Mouse (Mus musculus) heart, postnatal 0 days (tissue): ENCODE results near the gene Tec. TPM values are rescaled to one million over a fixed set of nuclear protein-coding genes. Genes with fewer than 3 reads are reported as not detected.

Experiments
- ATAC-seq: fragments of 200-750 bp; cut with Nextera tagmentation; 2 replicates; pipeline ENCODE4 v1.8.0; 2017; ENCODE audit warnings: low read depth, moderate number of reproducible peaks, moderate library complexity; ENCODE audit not compliant: insufficient read depth
- DNase-seq: peaks from one replicate; pipeline ENCODE4 v3.0.0-alpha.2; 2016; ENCODE audit warnings: low spot score
- H3K27ac ChIP-seq: fragments of 300-500 bp; sonication (generic); 2 replicates; pipeline ENCODE4 v1.5.1; 2014; ENCODE audit warnings: low read depth, mild to moderate bottlenecking
- H3K27me3 ChIP-seq: fragments of 300-500 bp; sonication (generic); 2 replicates; pipeline ENCODE4 v1.6.1; 2014; ENCODE audit warnings: low read length, mixed read lengths; ENCODE audit not compliant: control insufficient read depth, insufficient read depth
- H3K36me3 ChIP-seq: fragments of 300-500 bp; sonication (generic); replicated peaks from 2 replicates; pipeline ENCODE4 v1.6.1; 2014; ENCODE audit warnings: low read length, mixed read lengths; ENCODE audit not compliant: control insufficient read depth, insufficient read depth
- H3K4me1 ChIP-seq: fragments of 300-500 bp; sonication (generic); 2 replicates; pipeline ENCODE4 v1.6.1; 2014; ENCODE audit warnings: antibody characterized with exemption; ENCODE audit not compliant: control insufficient read depth, insufficient read depth
- H3K4me2 ChIP-seq: fragments of 300-500 bp; sonication (generic); 2 replicates; pipeline ENCODE4 v1.6.1; 2014; ENCODE audit warnings: low read depth, mild to moderate bottlenecking, low read length, moderate library complexity
- H3K4me3 ChIP-seq: fragments of 300-500 bp; sonication (generic); 2 replicates; pipeline ENCODE4 v1.5.1; 2014; ENCODE audit warnings: low read depth, low read length
- H3K9ac ChIP-seq: fragments of 300-500 bp; sonication (generic); replicated peaks from 2 replicates; pipeline ENCODE4 v1.6.1; 2014; ENCODE audit warnings: low read depth, low read length, mixed read lengths
- H3K9me3 ChIP-seq: fragments of 300-500 bp; sonication (generic); replicated peaks from 2 replicates; pipeline ENCODE4 v1.6.1; 2016; ENCODE audit warnings: low read length; ENCODE audit not compliant: control insufficient read depth
- CTCF ChIP-seq: IDR thresholded peaks from 2 replicates; pipeline ENCODE4 v1.5.1; 2016; ENCODE audit warnings: antibody characterized with exemption, control low read depth, low read depth
- EP300 ChIP-seq: IDR thresholded peaks from 2 replicates; pipeline ENCODE4 v1.6.1; 2016; ENCODE audit warnings: antibody characterized with exemption, low read depth
- WGBS: fragments of 180-500 bp; shearing (Covaris S2); extraction: QIAGEN DNeasy Blood & Tissue Kit; methylation state at CpG from one replicate; pipeline ENCODE4 v1.1.7; 2014; 5-methylcytosine and 5-hydroxymethylcytosine counted together
- polyA plus RNA-seq: library from polyadenylated mRNA; unstranded; fragments of >200 nt; fragmentation: Nextera tagmentation; extraction: Ambion mirVana; gene quantifications from 2 replicates; pipeline ENCODE4 v1.2.1, GENCODE M21; 2015
- total RNA-seq: library from RNA; depleted of rRNA; stranded (reverse); fragments of >200 nt; gene quantifications from 2 replicates; pipeline ENCODE4 v1.2.3, GENCODE M21; 2014; ENCODE audit warnings: low replicate concordance

The Tec gene
- total and polyA plus RNA-seq, 2 experiments from 2014 or later = 11.1 to 16.2 TPM

DNA sequence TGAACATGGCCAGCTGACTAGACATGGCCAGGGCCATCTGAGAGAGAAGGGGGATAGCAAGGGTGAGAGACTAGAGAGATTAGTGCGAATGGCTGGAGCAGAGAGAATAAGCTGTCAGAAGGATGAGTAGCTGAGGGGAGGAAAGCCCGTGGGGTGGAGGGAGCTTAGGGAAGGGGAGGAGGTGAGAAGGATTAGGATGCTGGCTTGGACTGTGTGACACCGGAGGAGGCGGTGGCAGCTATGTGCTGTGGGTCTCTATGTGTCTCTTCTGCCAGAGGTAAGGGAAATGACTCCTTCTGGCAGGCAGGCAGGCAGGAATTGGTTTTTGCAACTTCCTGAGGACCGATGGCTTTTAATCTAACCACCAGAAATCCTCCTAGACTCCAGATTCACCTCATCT, 11.5 kb upstream of the Tec start:
- TF ChIP-seq EP300 = no peak
- no peak for TF ChIP-seq CTCF
- no peak overlapping the region for H3K4me2 ChIP-seq
- ATAC-seq = no peak
- no peaks in the 10 kb centered on the region for H3K9me3 ChIP-seq
- no peaks in the 10 kb centered on the region for H3K36me3 ChIP-seq
- H3K4me1 ChIP-seq = peaks cover 20% of the 10 kb centered on the region
- WGBS = 44% methylated on average over 5 of the region's 5 CpGs
- no peaks in the 10 kb centered on the region for H3K27me3 ChIP-seq
- DNase-seq = no peak
- H3K4me3 ChIP-seq = no peak overlapping the region
- no peak overlapping the region for H3K27ac ChIP-seq
- H3K9ac ChIP-seq = no peak overlapping the region

DNA sequence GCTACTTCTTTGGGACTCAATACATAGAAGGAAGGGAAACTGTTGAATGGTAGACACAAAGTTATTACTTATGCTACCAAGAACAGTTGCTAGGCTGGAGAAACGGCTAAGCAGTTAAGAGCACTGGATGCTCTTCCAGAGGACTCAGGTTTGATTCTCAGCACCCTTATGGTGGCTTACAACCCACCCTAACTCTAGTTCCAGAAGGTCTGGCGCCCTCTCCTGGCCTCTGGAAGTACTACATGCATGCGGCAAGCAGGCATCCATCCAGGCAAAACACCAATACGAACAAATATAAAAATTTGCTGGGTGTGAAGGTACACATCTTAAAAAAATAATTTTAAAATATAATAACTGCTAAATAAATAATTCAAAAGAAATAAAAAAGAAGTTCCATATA, 2.8 kb upstream of the Tec start:
- DNase-seq (no peak), ATAC-seq (no peak)
- Histone ChIP-seq H3K27ac (no peak overlapping the region), H3K27me3 (no peaks in the 10 kb centered on the region), H3K4me2 (no peak overlapping the region), H3K9ac (no peak overlapping the region), H3K4me1 (peaks cover 18% of the 10 kb centered on the region), H3K9me3 (no peaks in the 10 kb centered on the region), H3K36me3 (no peaks in the 10 kb centered on the region), H3K4me3 (no peak overlapping the region)
- WGBS = 81% methylated on average over 4 of the region's 4 CpGs
- TF ChIP-seq EP300 (no peak), CTCF (no peak)

DNA sequence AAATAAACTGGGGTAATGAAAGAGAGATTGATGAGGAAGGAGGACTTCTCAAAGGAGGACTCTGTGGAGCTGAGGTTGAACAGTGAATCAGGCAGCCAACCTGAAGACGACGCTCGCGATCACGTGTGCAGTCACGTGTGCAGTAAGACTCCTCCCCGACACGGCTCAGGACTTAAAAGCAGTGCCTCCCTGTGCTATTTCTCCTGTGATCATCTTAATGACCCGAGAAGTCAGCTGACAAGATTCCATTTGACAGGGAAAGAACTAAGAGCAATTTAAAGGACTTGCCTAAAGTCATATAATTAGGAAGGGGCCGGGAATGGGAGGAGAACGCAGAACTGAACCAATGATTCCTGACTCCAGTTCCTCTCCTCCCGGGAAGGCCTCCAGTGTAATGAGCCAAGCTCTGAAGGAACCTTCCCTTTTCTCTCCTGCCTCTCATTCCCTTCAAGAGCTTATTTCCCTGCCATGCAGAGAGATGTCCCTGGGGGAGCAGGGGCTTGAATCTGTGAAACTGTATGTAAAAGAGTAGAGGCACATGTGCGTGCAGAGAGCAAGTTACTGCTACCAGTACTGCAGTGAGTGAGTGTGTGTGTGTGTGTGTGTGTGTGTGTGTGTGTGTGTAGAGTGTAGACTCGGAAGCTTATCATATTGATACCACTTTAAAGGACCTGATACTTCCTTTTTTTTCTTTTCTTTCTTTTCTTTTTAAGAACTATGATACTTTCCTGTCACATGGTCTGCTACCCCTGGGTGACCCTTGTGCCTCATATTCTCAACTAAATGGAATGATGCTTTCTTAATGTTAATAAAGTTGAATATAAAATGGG, 1.7 kb upstream of the Tec start:
- TF ChIP-seq CTCF (no peak), EP300 (no peak)
- Histone ChIP-seq H3K4me3 (no peak overlapping the region), H3K27me3 (no peaks in the 10 kb centered on the region), H3K9me3 (no peaks in the 10 kb centered on the region), H3K9ac (no peak overlapping the region), H3K36me3 (no peaks in the 10 kb centered on the region), H3K27ac (no peak overlapping the region), H3K4me1 (peaks cover 20% of the 10 kb centered on the region), H3K4me2 (no peak overlapping the region)
- DNase-seq (no peak), ATAC-seq (no peak)
- WGBS = 83% methylated on average over 14 of the region's 14 CpGs

DNA sequence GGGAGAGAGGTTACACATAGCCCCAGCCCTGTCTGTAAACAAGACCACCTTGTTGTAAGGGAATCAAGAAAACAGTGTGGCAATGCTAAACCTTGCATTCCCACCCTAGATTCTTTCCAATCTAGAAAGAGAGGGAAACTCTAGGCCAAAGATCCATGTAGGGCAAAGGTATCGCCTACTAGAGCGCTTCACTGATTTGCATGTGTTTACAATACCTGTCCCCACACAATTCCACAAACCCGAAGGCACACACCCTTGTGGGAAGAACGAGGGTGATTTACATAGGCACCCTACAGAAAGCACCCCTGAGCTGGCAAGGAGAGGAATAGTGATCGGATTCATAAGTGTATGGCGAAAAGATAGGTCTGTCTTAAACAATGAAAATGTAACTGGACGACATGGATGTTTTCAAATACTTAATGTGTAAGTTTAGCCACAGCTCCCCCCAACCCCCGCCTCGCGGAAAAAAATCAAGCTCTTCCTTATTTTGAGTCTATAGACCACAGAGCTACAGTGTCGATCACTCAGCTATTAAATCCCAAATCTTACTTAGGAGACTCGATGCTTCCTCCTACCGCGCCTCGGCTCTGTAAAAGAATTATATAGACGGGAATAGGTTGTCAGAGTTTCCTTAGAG, 1.1 kb downstream of the Tec start:
- Histone ChIP-seq H3K27me3 (no peaks in the 10 kb centered on the region), H3K27ac (no peak overlapping the region), H3K36me3 (no peaks in the 10 kb centered on the region), H3K4me1 (peaks cover 29% of the 10 kb centered on the region), H3K4me2 (peak overlapping the region; percentile 94), H3K9me3 (no peaks in the 10 kb centered on the region), H3K4me3 (peak overlapping the region; percentile 87), H3K9ac (peak overlapping the region; percentile 69)
- TF ChIP-seq CTCF (no peak), EP300 (no peak)
- ATAC-seq (no peak), DNase-seq (no peak)
- WGBS = 39% methylated on average over 16 of the region's 16 CpGs

DNA sequence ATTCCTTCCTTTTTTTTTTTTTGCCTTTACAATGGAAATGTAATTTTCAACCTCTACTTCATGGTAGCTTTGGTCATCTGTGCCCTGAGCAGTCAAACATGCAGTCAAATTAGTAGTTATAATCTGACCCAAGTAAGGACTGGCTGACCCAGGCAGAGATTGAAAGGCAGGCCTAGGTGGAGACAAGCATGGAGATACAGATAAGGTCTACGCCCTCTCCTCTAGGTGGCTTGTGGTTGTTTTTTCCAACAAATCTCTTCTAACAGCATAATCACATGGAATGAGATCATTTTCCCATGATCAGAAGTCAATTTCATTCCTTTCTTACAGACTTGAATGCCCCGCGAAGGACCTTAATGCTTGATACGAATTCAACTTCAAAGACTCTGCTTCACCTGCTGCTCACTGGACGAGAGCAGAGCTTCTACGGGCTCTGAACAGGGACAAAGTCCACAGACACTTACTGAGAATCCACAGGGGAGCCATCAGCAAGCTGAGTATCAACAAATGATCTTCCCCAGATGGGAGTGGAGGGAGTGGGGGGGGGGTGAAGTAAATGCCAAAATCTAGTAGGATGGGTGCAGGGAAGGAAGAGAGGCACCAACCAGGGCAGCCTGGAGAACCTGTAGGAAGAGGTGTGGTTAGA, 1.9 kb downstream of the Tec start:
- Histone ChIP-seq H3K27me3 (no peaks in the 10 kb centered on the region), H3K4me2 (peak overlapping the region; percentile 94), H3K9ac (no peak overlapping the region), H3K4me1 (peaks cover 29% of the 10 kb centered on the region), H3K4me3 (peak overlapping the region; percentile 1; the same call in 1 of the 2 replicates), H3K36me3 (no peaks in the 10 kb centered on the region), H3K27ac (no peak overlapping the region), H3K9me3 (no peaks in the 10 kb centered on the region)
- no peak for ATAC-seq
- TF ChIP-seq CTCF (no peak), EP300 (no peak)
- no peak for DNase-seq
- 69% methylated on average over 6 of the region's 6 CpGs for WGBS
